Mouse (Mus musculus): ENCODE measurements around the gene Hyal1. TPM values are rescaled to one million over a fixed set of nuclear protein-coding genes. Genes with fewer than 3 reads are reported as not detected.

Gene Hyal1
- polyA plus RNA-seq, 1 experiment from 2014 or later, result 6.2 TPM

DNA sequence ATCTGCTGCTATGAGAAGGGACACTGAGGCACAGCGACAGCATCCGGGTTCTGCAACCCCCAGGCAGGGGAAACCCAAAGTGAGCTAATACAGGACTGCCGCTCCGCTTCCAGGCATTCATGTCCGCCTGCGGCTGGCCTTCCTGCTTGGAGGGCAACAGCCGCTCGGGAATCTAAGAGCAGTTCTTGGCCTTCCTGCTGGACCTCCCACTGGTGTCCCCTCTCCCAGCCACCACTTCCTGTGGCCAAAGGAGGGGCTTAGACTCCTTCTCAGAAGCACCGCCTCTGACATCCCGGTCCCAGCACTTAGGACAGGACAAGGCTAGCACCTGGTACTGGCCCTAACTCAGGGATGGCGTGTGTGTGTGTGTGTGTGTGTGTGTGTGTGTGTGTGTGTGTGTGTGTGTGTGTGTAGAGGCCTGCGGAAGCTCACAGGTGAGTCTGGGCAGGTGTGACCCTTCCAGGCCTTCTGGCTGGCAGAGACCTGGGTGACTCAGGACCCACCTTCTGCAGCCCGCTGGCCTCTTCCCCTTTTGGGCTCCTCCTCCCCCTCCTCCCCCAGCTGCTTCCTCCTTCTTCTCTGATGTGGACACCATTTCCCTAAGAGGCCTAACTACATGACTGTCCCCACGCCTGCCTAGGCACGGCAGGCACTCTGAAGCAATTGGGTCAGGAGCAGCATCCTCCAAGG, 52.1 kb downstream of the Hyal1 start:
- H3K9me3 ChIP-seq (ENCODE audit: control insufficient read depth, low read length), result no peaks in the 10 kb centered on the region
- H3K9ac ChIP-seq (ENCODE audit: low read length), result peak overlapping the region; percentile 73
- H3K27me3 ChIP-seq (ENCODE audit: control insufficient read depth, insufficient read depth, low read length), result no peaks in the 10 kb centered on the region
- DNase-seq (ENCODE audit: low spot score) (no peak), ATAC-seq (replicated peaks; ENCODE audit: low FRiP score) (no peak)
- H3K4me3 ChIP-seq (ENCODE audit: low read depth, low read length), result no peak overlapping the region
- H3K4me2 ChIP-seq (ENCODE audit: low read depth, low read length, severe bottlenecking), result peak overlapping the region; percentile 55
- H3K27ac ChIP-seq (ENCODE audit: low read depth, low read length), result peak overlapping the region; percentile 100
- H3K4me1 ChIP-seq (replicated peaks; ENCODE audit: control insufficient read depth, insufficient read depth, low read length), result peaks cover 79% of the 10 kb centered on the region
- WGBS, result 34% methylated on average over 14 of the region's 15 CpGs
- no peaks in the 10 kb centered on the region; the same call in 1 of the 2 replicates for H3K36me3 ChIP-seq (ENCODE audit: control insufficient read depth, insufficient read depth, low read length)

DNA sequence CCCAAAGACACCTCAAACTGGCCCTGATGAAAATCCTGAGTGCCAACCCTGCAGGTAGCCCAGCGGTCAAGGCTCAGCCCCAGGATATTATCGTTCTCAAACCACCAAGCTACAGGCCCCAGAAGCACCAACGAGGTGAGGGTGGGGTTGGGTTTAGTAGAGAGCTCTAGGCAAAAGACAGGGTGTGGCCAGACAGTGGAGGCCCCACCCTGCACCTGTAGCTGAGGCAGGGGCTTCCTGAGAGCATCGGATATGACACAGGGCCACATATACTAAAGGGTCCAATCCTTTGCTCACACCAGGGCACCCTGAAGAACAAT, 52.6 kb downstream of the Hyal1 start:
- no peaks in the 10 kb centered on the region for H3K27me3 ChIP-seq (ENCODE audit: control insufficient read depth, insufficient read depth, low read length)
- H3K9me3 ChIP-seq (ENCODE audit: control insufficient read depth, low read length), result no peaks in the 10 kb centered on the region
- no peak for DNase-seq (ENCODE audit: low spot score)
- 16% methylated on average over 4 of the region's 4 CpGs for WGBS
- 0 out of 2 replicates have a peak overlapping the region, but pooled peaks have one; percentile 27 for H3K4me3 ChIP-seq (ENCODE audit: low read depth, low read length)
- H3K9ac ChIP-seq (ENCODE audit: low read length), result peak overlapping the region; percentile 73
- no peak for ATAC-seq (replicated peaks; ENCODE audit: low FRiP score)
- H3K27ac ChIP-seq (ENCODE audit: low read depth, low read length), result peak overlapping the region; percentile 100
- H3K4me1 ChIP-seq (replicated peaks; ENCODE audit: control insufficient read depth, insufficient read depth, low read length), result peaks cover 79% of the 10 kb centered on the region
- H3K36me3 ChIP-seq (ENCODE audit: control insufficient read depth, insufficient read depth, low read length), result no peaks in the 10 kb centered on the region; the same call in 1 of the 2 replicates
- H3K4me2 ChIP-seq (ENCODE audit: low read depth, low read length, severe bottlenecking), result peak overlapping the region; percentile 55

DNA sequence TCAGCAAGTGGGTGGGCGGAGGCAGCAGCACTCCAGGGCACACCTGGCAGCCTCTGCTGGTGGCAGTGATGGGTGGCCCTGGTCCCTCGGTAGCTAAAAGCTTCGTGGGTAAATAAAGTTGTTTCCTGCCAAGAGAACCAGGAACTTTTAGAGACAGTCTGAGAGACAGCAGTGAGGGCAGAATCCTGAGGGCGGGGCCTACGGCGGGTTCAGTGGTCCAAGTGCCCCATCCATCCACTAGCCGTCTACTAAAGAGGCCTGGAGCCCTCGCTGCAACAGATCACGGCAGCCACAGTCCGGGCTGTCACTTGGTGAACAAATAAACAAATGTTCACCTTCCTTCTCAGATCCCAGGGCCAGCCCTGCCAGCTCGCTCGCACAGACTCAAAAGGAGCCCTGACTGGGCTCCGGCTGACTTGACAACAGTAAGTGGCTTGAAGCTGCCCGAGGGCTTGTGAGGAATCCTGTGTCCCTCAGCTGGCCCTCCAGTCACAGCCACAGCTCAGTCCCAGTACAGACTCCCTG, 53.2 kb downstream of the Hyal1 start:
- DNase-seq (ENCODE audit: low spot score) (peak; percentile 76), ATAC-seq (replicated peaks; ENCODE audit: low FRiP score) (no peak)
- H3K9me3 ChIP-seq (ENCODE audit: control insufficient read depth, low read length), result no peaks in the 10 kb centered on the region
- peak overlapping the region; percentile 55 for H3K4me2 ChIP-seq (ENCODE audit: low read depth, low read length, severe bottlenecking)
- H3K4me1 ChIP-seq (replicated peaks; ENCODE audit: control insufficient read depth, insufficient read depth, low read length), result peaks cover 73% of the 10 kb centered on the region
- H3K9ac ChIP-seq (ENCODE audit: low read length), result peak overlapping the region; percentile 73
- no peaks in the 10 kb centered on the region for H3K27me3 ChIP-seq (ENCODE audit: control insufficient read depth, insufficient read depth, low read length)
- no peaks in the 10 kb centered on the region; the same call in 1 of the 2 replicates for H3K36me3 ChIP-seq (ENCODE audit: control insufficient read depth, insufficient read depth, low read length)
- H3K27ac ChIP-seq (ENCODE audit: low read depth, low read length), result peak overlapping the region; percentile 100
- H3K4me3 ChIP-seq (ENCODE audit: low read depth, low read length), result peak overlapping the region; percentile 27
- 4% methylated on average over 14 of the region's 14 CpGs for WGBS

DNA sequence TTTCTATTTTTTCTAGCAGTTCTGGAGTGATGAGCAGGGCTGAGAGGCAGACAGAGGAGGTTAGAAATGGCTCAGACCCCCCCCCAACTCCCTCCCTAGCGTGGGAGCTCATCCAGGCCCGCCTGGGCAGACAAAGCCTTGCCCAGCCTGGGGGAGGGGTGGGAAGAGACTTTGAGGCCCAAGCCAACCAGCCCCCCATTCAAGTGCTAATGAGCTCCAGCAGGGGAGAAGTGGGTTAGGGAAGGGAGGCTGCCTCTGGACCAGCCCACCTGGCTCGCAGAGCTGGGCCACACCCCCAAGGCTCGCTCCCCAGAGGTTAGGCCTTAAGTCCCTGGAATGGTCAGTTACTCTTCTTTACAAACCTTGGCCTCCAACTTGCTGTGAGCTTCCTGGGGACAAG, 53.8 kb downstream of the Hyal1 start:
- DNase-seq (ENCODE audit: low spot score) (peak; percentile 91), ATAC-seq (replicated peaks; ENCODE audit: low FRiP score) (peak; percentile 57)
- Histone ChIP-seq H3K36me3 (ENCODE audit: control insufficient read depth, insufficient read depth, low read length) (no peaks in the 10 kb centered on the region; the same call in 1 of the 2 replicates), H3K27me3 (ENCODE audit: control insufficient read depth, insufficient read depth, low read length) (no peaks in the 10 kb centered on the region), H3K27ac (ENCODE audit: low read depth, low read length) (peak overlapping the region; percentile 100), H3K9me3 (ENCODE audit: control insufficient read depth, low read length) (no peaks in the 10 kb centered on the region), H3K9ac (ENCODE audit: low read length) (peak overlapping the region; percentile 73), H3K4me3 (ENCODE audit: low read depth, low read length) (peak overlapping the region; percentile 27; the same call in 1 of the 2 replicates), H3K4me1 (replicated peaks; ENCODE audit: control insufficient read depth, insufficient read depth, low read length) (peaks cover 72% of the 10 kb centered on the region), H3K4me2 (ENCODE audit: low read depth, low read length, severe bottlenecking) (peak overlapping the region; percentile 55)
- WGBS, result 4% methylated on average over 4 of the region's 4 CpGs

Other genes with a start within 250 kb of the Hyal1 start
- gene Hemk1, start 238.6 kb upstream of the Hyal1 start, polyA plus RNA-seq (2014; fragmentation: Nextera tagmentation; extraction: Ambion mirVana), result 11.2 and 13.8 TPM in 2 replicates
- gene 6430571L13Rik, start 236.3 kb upstream of the Hyal1 start, polyA plus RNA-seq (2014; fragmentation: Nextera tagmentation; extraction: Ambion mirVana), result 1.3 and 1.6 TPM in 2 replicates
- 1.8 and 2.8 TPM in 2 replicates for gene Cacna2d2, start 177.3 kb upstream of the Hyal1 start, polyA plus RNA-seq (2014; fragmentation: Nextera tagmentation; extraction: Ambion mirVana)
- gene Tmem115, start 43.0 kb upstream of the Hyal1 start, polyA plus RNA-seq (2014; fragmentation: Nextera tagmentation; extraction: Ambion mirVana), result 40.2 and 43.7 TPM in 2 replicates
- gene Cyb561d2, start 34.7 kb upstream of the Hyal1 start, polyA plus RNA-seq (2014; fragmentation: Nextera tagmentation; extraction: Ambion mirVana), result 14.3 and 18.7 TPM in 2 replicates
- gene Nprl2, start 34.7 kb upstream of the Hyal1 start, polyA plus RNA-seq (2014; fragmentation: Nextera tagmentation; extraction: Ambion mirVana), result 40.7 and 43.7 TPM in 2 replicates
- 1.1 and 2.3 TPM in 2 replicates for gene Zmynd10, start 29.6 kb upstream of the Hyal1 start, polyA plus RNA-seq (2014; fragmentation: Nextera tagmentation; extraction: Ambion mirVana)
- gene Rassf1, start 25.4 kb upstream of the Hyal1 start, polyA plus RNA-seq (2014; fragmentation: Nextera tagmentation; extraction: Ambion mirVana), result 48.2 and 51.8 TPM in 2 replicates
- gene Tusc2, start 13.7 kb upstream of the Hyal1 start, polyA plus RNA-seq (2014; fragmentation: Nextera tagmentation; extraction: Ambion mirVana), result 81.9 and 93.0 TPM in 2 replicates
- 129 and 139 TPM in 2 replicates for gene Hyal2, start 9.0 kb upstream of the Hyal1 start, polyA plus RNA-seq (2014; fragmentation: Nextera tagmentation; extraction: Ambion mirVana)
- gene Naa80, start 2.0 kb downstream of the Hyal1 start, polyA plus RNA-seq (2014; fragmentation: Nextera tagmentation; extraction: Ambion mirVana), result 11.3 and 15.2 TPM in 2 replicates
- 0.39 TPM in 1 of 2 replicates, not detected in the other for gene Hyal3, start 3.9 kb downstream of the Hyal1 start, polyA plus RNA-seq (2014; fragmentation: Nextera tagmentation; extraction: Ambion mirVana)
- gene Ifrd2, start 10.7 kb downstream of the Hyal1 start, polyA plus RNA-seq (2014; fragmentation: Nextera tagmentation; extraction: Ambion mirVana), result 35.0 and 37.2 TPM in 2 replicates
- 1.7 TPM in 2 replicates for gene Sema3b, start 32.3 kb downstream of the Hyal1 start, polyA plus RNA-seq (2014; fragmentation: Nextera tagmentation; extraction: Ambion mirVana)
- 527 and 580 TPM in 2 replicates for gene Gnai2, start 58.4 kb downstream of the Hyal1 start, polyA plus RNA-seq (2014; fragmentation: Nextera tagmentation; extraction: Ambion mirVana)
- gene Slc38a3, start 92.6 kb downstream of the Hyal1 start, polyA plus RNA-seq (2014; fragmentation: Nextera tagmentation; extraction: Ambion mirVana), result 6.7 TPM in 2 replicates
- gene Gnat1, start 102.8 kb downstream of the Hyal1 start, polyA plus RNA-seq (2014; fragmentation: Nextera tagmentation; extraction: Ambion mirVana), result 1.6 and 2.6 TPM in 2 replicates
- gene Sema3f, start 133.5 kb downstream of the Hyal1 start, polyA plus RNA-seq (2014; fragmentation: Nextera tagmentation; extraction: Ambion mirVana), result 13.2 and 15.9 TPM in 2 replicates
- gene Rbm5, start 194.1 kb downstream of the Hyal1 start, polyA plus RNA-seq (2014; fragmentation: Nextera tagmentation; extraction: Ambion mirVana), result 198 and 206 TPM in 2 replicates

Data from forebrain, embryonic 11.5 days (tissue).